Mouse (Mus musculus) forebrain, embryonic 12.5 days (tissue): ENCODE measurements around the gene Ccdc105. TPM values are rescaled to one million over a fixed set of nuclear protein-coding genes. Genes with fewer than 3 reads are reported as not detected.

Experiments used
- ATAC-seq: fragments of 200-750 bp; cut with Nextera tagmentation; 2 replicates; pipeline ENCODE4 v1.8.0; 2017; ENCODE audit warnings: moderate TSS enrichment; ENCODE audit not compliant: low FRiP score
- H3K27ac ChIP-seq: fragments of 300-500 bp; sonication (generic); 2 replicates; pipeline ENCODE4 v1.5.1; 2016; ENCODE audit warnings: mild to moderate bottlenecking
- H3K27me3 ChIP-seq: fragments of 300-500 bp; sonication (generic); 2 replicates; pipeline ENCODE4 v1.6.1; 2016; ENCODE audit warnings: mild to moderate bottlenecking
- H3K36me3 ChIP-seq: fragments of 300-500 bp; sonication (generic); replicated peaks from 2 replicates; pipeline ENCODE4 v1.6.1; 2016; ENCODE audit warnings: mild to moderate bottlenecking
- H3K4me1 ChIP-seq: fragments of 300-500 bp; sonication (generic); 2 replicates; pipeline ENCODE4 v1.6.1; 2016
- H3K4me2 ChIP-seq: fragments of 300-500 bp; sonication (generic); 2 replicates; pipeline ENCODE4 v1.6.1; 2016; ENCODE audit warnings: mild to moderate bottlenecking, moderate library complexity
- H3K4me3 ChIP-seq: fragments of 300-500 bp; sonication (generic); replicated peaks from 2 replicates; pipeline ENCODE4 v1.5.1; 2016; ENCODE audit warnings: mild to moderate bottlenecking
- H3K9ac ChIP-seq: fragments of 300-500 bp; sonication (generic); 2 replicates; pipeline ENCODE4 v1.6.1; 2016; ENCODE audit warnings: mild to moderate bottlenecking
- H3K9me3 ChIP-seq: fragments of 300-500 bp; sonication (generic); 2 replicates; pipeline ENCODE4 v1.6.1; 2016
- WGBS: fragments of 180-500 bp; shearing (Covaris S2); methylation state at CpG from one replicate; pipeline ENCODE4 v1.1.7; 2016; 5-methylcytosine and 5-hydroxymethylcytosine counted together
- polyA plus RNA-seq: library from polyadenylated mRNA; unstranded; fragments of >200 nt; fragmentation: Nextera tagmentation; extraction: Ambion mirVana; gene quantifications from 2 replicates; pipeline ENCODE4 v1.2.1, GENCODE M21; 2016

Gene Ccdc105
- polyA plus RNA-seq, 1 experiment from 2014 or later: 0.13 TPM

DNA sequence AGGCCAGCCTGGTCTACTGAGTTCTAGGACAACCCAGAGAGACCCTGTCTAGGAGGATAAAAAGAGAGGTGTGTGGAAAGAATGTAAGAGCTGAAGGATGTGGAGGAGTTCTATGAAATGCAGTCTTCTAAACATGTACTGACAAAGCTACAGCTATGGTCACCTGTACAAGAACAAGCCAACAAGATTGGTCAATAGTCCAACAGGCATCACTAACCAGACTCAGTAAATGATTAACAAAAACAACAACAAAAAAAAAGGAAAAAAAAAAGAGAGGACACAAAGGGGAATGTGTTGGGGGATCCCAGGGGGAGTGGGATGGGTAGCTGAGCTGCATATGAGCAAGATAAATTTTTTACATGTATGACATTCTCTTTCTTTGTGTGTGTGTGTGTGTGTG, 42.2 kb downstream of the Ccdc105 start:
- no peaks in the 10 kb centered on the region for H3K4me1 ChIP-seq
- no peaks in the 10 kb centered on the region for H3K27me3 ChIP-seq
- H3K9me3 ChIP-seq: no peaks in the 10 kb centered on the region
- ATAC-seq: no peak
- no peak overlapping the region for H3K4me3 ChIP-seq
- H3K27ac ChIP-seq: no peak overlapping the region
- H3K4me2 ChIP-seq: no peak overlapping the region
- no peak overlapping the region for H3K9ac ChIP-seq
- H3K36me3 ChIP-seq: no peaks in the 10 kb centered on the region

DNA sequence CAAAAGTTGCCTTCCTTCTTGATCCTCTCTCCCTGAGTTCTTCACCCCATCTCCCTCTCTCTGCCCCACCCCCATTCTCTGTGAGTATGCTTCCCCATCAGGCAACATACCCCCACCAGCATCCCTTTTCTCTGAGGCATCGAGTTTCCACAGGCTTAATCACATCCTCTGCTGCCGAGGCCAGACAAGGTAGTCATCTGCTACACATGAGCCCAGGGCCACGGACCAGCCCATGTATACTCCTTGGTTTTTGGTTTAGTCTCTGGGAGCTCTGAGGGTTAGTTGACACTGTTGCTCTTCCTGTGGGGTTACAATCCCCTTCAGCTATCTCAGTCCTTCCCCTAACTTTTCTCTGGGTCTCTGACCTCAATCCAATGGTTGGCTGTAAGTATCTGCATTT, 52.0 kb downstream of the Ccdc105 start:
- no peak for ATAC-seq
- Histone ChIP-seq H3K27me3 (no peaks in the 10 kb centered on the region), H3K9ac (no peak overlapping the region), H3K4me3 (no peak overlapping the region), H3K4me1 (no peaks in the 10 kb centered on the region), H3K36me3 (no peaks in the 10 kb centered on the region), H3K27ac (no peak overlapping the region), H3K4me2 (no peak overlapping the region), H3K9me3 (no peaks in the 10 kb centered on the region)
- WGBS: 59% methylated on average over 3 of the region's 3 CpGs

Other genes with a start within 250 kb of the Ccdc105 start
- not detected in 2 replicates for gene Olfr1358, start 235.6 kb downstream of the Ccdc105 start, polyA plus RNA-seq
- 39.0 and 39.3 TPM in 2 replicates for gene Ilvbl, start 178.7 kb downstream of the Ccdc105 start, polyA plus RNA-seq
- 8.3 and 8.5 TPM in 2 replicates for gene Syde1, start 161.1 kb downstream of the Ccdc105 start, polyA plus RNA-seq
- gene Olfr1357, start 135.0 kb downstream of the Ccdc105 start, polyA plus RNA-seq: not detected in 2 replicates
- not detected in 2 replicates for gene Casp14, start 34.8 kb downstream of the Ccdc105 start, polyA plus RNA-seq
- 1.7 and 1.8 TPM in 2 replicates for gene Slc1a6, start 27.4 kb upstream of the Ccdc105 start, polyA plus RNA-seq
- gene Olfr1356, start 99.1 kb upstream of the Ccdc105 start, polyA plus RNA-seq: not detected in 2 replicates
- not detected in 2 replicates for gene Olfr1355, start 122.5 kb upstream of the Ccdc105 start, polyA plus RNA-seq
- 0.12 TPM in 1 of 2 replicates, not detected in the other for gene Olfr1354, start 160.1 kb upstream of the Ccdc105 start, polyA plus RNA-seq
- gene Olfr8, start 197.6 kb upstream of the Ccdc105 start, polyA plus RNA-seq: not detected in 2 replicates
- not detected in 2 replicates for gene Olfr1353, start 210.2 kb upstream of the Ccdc105 start, polyA plus RNA-seq
- gene Olfr1352, start 228.0 kb upstream of the Ccdc105 start, polyA plus RNA-seq: not detected in 2 replicates